Mouse (Mus musculus): ENCODE measurements around the gene Sfmbt1.

Gene Sfmbt1

DNA sequence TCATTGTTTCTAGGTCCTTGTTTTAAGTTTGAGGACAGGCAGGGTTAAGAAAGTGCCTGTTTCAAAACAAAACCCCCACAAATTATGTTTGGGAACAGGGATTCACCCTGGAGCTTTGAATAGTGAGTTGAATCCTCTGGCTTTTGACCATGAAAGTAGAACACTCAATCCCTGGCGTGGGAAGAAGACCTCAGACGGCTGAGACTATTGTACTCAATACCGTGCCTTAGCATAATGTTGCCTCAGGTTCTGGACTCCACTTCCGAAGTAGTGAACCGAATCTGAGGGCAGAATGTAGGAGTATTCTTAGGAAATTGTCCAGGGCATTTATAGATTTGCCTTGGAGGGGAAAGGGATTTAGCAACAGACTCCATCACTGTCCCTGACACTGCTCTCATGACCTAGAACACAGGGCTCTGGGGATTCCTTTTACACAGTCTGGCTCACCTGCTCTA lies 110.4 kb downstream of the Sfmbt1 start:
- in situ Hi-C loops (cut with MboI, MseI) = no loop called here

- in situ Hi-C loops (cut with MboI, MseI) = no loop called here
These were observed 111.0 kb downstream of the Sfmbt1 start, which contains the start of gene Tmem110 for GRCm38 (mm10) chr14:30825476-30826131. TSS of gene Tmem110 (plus strand) at chr14:30825590.

GRCm38 (mm10) chr14:30826174-30827140 lies 111.8 kb downstream of the Sfmbt1 start:
- in situ Hi-C loops (cut with MboI, MseI) = no loop called here

DNA sequence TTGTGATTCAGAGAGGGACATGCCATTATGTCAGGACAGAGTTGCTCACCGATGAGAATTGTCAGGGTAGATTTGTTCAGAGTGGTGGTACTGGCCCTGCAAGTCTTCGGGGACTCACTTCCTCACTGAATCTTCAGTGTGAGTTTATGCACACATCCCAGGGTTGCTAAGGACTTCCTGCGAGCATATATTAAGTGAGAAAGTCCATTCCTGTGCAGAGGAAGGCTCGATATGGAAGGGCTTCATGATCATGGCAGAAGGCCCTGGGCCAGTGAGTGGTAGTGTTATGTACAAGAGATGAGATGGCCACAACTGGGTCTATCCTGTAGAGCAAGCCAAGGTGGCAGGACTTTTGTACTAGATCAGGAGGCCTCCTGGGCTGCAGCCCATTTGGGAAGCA lies 112.8 kb downstream of the Sfmbt1 start:
- in situ Hi-C loops (cut with MboI, MseI) = no loop called here

GRCm38 (mm10) chr14:30828077-30828476 lies 113.4 kb downstream of the Sfmbt1 start:
- in situ Hi-C loops (cut with MboI, MseI) = no loop called here

DNA sequence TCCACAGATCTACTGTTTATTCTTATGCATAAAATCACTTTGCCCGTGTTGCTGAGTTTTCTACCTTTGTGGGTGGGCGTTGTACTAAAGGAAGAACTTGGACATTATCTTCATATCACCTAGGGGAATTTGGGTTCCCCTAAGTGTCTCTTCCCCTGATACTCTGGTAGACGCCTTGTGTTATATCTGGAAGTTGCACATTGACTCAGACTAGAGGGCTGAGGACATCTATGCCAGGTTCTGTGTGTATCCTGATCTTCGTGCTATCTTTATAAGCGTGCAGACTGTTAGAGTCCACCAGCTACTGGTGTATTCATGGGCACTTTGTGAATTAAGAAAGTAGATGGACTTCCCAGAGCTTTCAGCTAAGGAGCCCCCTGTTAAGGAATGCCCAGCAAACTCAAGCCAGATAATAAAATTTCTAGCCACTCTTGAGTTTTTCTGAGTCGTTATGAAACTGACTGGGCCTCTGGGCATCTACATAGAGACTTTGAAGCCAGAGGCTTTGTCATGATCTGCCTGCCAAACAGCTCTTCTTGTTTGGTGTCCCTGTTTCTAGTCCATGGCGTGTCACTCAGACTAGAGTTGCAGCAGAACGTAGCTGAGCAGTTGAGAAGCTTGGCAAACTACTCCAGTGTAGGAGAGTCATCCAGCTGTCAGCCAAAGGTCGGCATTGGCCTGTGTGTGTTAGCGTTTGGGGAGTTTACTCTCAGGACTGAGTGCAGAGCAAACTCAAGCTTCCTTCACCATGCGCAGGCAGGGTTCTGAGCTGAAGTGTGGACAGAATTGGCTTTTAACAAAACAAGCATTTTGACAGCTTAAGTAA lies 114.2 kb downstream of the Sfmbt1 start:
- in situ Hi-C loops (cut with MboI, MseI) = no loop called here

DNA sequence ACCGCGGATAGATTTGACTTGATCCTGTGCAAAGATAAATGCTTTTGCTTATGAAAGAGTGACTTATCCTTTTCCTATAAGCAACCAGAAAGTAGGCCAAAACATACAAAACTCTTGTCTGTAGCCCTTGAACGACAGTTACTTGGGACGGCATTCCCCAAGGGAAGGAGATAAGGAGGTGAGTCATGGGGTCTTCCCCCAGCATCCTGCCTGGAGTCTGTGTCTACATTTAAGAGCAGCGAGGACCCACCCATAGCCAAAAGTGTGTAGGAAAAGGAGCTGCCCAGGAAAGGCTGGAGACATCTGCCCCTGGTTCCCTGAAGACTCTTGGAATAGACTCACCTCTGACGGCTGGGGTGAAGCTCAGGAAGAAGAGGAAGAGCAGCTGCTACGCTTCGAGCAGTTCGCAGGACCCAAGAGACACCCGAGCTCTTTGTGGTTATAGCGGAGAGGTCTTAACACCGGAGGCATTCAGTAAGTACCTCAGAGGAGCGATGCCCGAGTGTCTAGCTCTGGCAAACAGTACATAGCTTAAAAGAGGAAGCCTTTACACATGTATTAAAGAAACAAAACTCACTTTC lies 122.9 kb downstream of the Sfmbt1 start:
- in situ Hi-C loops (cut with MboI, MseI) = no loop called here

DNA sequence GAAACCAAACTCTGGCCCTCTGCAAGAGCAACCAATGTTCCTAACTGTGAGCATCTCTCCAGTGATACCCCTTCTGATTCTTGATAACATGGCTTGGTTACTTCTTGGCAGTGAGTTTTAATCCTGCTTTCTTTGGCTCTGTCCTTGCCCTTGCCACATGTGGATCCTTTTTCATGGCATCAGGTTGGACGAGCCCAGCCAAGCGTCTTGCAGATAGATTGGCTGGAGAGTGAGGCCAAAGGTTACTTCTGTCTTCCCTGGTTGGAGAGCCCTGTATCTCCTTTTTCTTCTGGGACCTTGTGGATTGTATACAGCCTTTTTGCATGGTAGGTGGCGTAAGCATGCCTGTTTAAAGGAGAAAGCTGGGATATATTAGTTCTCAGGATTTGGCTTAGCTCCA lies 129.1 kb downstream of the Sfmbt1 start:
- in situ Hi-C loops (cut with MboI, MseI) = no loop called here

DNA sequence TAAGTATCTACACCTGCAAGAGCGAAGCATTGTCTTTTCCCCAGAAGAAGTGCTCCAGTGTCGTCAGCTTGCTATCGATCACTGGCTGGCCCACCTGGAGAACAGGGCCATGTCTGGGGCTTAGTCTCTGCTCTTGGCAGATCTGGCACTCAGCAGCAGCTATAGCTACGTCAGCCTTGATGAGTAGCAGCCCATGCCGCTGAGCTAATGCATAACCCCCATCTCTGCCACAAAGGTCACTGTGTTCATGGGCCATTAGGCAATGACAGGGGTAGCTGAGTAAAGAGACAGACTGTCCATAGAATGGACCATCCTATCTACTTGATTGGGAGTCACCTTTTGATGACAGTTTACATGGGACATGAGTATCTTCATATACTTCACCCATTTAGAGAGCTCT lies 135.9 kb downstream of the Sfmbt1 start:
- in situ Hi-C loops (cut with MboI, MseI) = no loop called here

- in situ Hi-C loops (cut with MboI, MseI) = no loop called here
These were observed 137.7 kb downstream of the Sfmbt1 start for GRCm38 (mm10) chr14:30852325-30852724.

DNA sequence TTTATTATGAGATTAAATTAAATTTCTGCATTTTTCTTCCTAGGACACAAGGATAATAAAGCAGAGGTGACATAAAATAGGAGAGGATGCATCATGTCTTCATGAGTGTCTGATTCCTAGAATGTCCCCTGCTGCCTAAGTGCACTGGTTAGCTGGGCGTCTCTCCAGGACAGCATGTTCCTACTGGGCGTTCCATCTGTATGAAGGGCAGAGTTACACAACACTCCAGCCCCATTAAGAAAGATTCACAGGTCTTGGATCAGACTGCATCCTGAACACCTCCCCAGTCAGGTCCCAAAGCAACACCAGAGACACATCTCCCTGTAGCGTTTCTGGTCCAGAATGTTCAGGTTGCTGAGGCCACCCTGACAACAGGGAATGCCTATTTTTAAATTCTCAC lies 140.7 kb downstream of the Sfmbt1 start:
- in situ Hi-C loops (cut with MboI, MseI) = no loop called here

GRCm38 (mm10) chr14:30856885-30857507 lies 142.3 kb downstream of the Sfmbt1 start:
- in situ Hi-C loops (cut with MboI, MseI) = no loop called here

- in situ Hi-C loops (cut with MboI, MseI) = no loop called here
These were observed 143.3 kb downstream of the Sfmbt1 start for GRCm38 (mm10) chr14:30857990-30858389.

DNA sequence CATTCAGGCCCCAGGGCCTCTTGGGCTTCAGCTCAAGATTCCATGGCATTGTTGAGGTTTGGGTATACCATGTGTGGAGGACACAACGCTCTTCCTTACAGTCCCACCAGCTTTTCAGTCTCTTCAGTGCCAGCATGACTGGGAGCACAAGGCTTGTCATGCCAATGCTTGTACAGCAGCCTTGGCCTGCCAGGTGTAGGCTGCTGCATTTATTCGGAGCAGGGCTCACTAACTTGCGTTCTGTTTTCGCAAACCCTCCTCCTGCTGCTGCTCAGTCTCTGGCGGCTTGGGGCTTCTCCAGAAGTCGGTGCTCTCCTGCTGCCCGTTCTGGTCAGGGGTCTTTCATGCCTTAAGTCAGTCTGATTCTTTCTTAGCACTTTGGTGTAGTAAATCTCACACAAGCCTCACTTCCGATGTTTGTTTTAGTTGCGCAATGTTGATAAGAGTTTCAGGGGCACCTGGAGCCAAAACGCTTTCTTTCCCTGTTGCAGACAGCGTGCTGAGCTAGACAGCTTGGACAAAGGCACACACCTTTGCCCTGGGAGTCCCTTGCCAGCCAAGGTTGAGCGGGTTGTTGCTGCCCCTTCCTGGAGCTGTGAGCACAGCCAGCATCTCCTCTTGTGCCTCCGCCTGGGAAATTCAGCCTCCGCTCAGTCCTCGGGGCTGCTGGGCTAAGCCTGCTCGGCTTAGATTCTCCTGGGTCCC lies 146.9 kb downstream of the Sfmbt1 start:
- in situ Hi-C loops (cut with MboI, MseI) = no loop called here

GRCm38 (mm10) chr14:30862368-30862767 lies 147.7 kb downstream of the Sfmbt1 start:
- in situ Hi-C loops (cut with MboI, MseI) = no loop called here

DNA sequence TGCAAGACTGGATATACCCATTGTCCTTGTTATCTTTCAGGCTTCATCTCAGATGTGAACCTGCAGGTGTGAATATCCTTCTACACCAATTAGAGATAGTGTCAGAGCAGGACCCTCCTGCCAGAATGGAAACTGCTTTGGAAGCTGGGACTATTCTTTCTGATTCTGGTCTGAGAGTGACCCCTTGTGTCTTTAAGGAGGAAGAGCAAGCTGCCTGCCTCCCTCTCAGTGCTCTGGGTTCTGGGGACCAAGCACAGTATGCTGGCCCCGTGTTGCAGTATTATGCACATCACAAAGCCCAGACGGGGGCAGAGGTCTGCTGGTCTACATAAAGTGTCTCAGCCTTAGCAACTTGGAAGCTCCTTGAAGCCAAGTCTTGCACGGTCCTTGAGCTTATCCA lies 150.7 kb downstream of the Sfmbt1 start:
- in situ Hi-C loops (cut with MboI, MseI) = no loop called here

GRCm38 (mm10) chr14:30867042-30867441 lies 152.4 kb downstream of the Sfmbt1 start:
- in situ Hi-C loops (cut with MboI, MseI) = no loop called here

- in situ Hi-C loops (cut with MboI, MseI) = no loop called here
These were observed 154.2 kb downstream of the Sfmbt1 start for GRCm38 (mm10) chr14:30868826-30869225.

DNA sequence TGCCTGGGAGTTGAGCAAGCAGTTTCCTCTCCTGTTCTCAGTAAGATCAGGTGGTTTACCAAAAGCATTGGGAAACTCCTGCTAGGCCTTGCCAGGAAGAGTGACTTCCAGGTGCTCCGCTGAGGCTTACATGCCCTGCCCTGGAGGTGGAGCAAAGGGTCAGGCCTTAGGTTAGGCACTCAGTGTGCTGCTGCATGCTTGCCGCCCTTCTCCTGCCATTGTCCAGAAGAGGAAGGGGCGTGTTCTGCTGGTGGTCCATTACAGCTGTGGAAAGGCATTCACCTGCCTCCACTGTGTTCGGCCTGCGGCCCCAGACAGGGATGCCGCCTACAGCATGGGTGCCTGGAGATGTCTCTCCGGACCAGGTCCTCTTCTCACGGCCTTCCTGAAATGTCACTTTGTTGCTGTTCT lies 154.7 kb downstream of the Sfmbt1 start:
- in situ Hi-C loops (cut with MboI, MseI) = no loop called here
